ENCODE assay signal across 10 mouse cellular contexts in the genomic region with DNA sequence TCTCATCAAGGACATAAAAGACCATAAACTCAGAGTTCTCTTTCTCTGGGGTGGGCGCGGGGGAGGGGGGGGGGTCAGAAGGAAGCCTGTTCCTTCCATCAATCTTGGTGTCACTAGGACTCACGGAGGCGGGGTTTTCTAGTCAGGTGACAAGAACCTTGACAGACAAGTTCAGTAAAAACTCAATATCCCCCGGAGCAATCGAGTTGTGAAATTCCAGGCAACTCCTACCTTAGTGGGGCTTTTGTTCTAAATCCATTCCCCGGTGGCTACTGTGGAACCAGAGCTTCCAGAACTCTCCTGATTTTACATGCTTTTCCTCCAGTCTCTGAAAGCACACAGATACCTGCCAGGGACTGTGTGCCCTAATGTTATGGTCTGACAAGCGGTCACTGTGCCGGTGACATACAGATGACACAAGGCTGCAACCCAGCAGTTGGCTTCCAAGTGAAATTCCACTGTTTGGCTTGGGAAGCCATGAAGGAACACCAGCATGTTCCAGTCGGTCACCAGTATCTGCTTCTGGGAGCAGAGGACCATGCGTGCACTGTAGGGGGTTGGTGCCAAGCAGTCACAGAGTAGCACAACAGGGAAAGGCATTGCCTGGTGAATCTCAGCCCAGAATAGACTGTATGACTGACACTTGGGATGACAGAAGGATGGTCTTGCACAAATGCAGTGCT. TPM values are rescaled to one million over a fixed set of nuclear protein-coding genes. Genes with fewer than 3 reads are reported as not detected.
A peak's percentile ranks its signal among the peaks of the same experiment; 100 is the strongest.
DNase-seq lines count a peak whose midpoint lies in the region; ATAC-seq and TF ChIP-seq lines count a peak whose summit lies in the region.
"Had no signal": no experiment of that assay in that cellular context is flagged by ENCODE, and none has a peak within 500 bp of the region (broad histone marks: within the 10 kb centered on the region; RNA-seq: fewer than 3 reads in every experiment).

No protein-coding gene starts in this region.

- no peak for DNase-seq in heart, postnatal 25 days (ENCODE audit: low spot score)
- DNase-seq in neural tube, embryonic 11.5 days (ENCODE audit: low spot score), result no peak
- no peak for DNase-seq in neural tube, embryonic 10.5 days (ENCODE audit: extremely low spot score, low spot score)
- peak; percentile 64 for DNase-seq in limb, embryonic 14.5 days (ENCODE audit: low spot score)
- no peak for DNase-seq in gastrocnemius, postnatal 25 days
- DNase-seq in right cerebral cortex, postnatal 25 days, result no peak
- DNase-seq in urinary bladder, postnatal 4 days (ENCODE audit: low spot score in 2 of 2), result no peak
- DNase-seq: cerebellum, postnatal 10 days had no signal

- H3K9ac ChIP-seq in heart, embryonic 11.5 days (ENCODE audit: low read depth, low read length), result 0 out of 2 replicates have a peak overlapping the region, but pooled peaks have one; percentile 0
- no peak overlapping the region; the same call in 1 of the 2 replicates for H3K9ac ChIP-seq in neural tube, embryonic 11.5 days (ENCODE audit: low read length)
- no peak overlapping the region for H3K9ac ChIP-seq in limb, embryonic 14.5 days (ENCODE audit: low read depth, low read length, severe bottlenecking)
- H3K9ac ChIP-seq: forebrain, embryonic 12.5 days had no signal

- no peak for TF ChIP-seq POLR2A in limb, embryonic 14.5 days (IDR thresholded peaks at IDR 0.05; ENCODE audit: borderline replicate concordance, extremely low read depth, insufficient read depth, insufficient read length)

- no peak for ATAC-seq in heart, embryonic 11.5 days (replicated peaks; ENCODE audit: insufficient number of reproducible peaks, low FRiP score, low TSS enrichment)
- ATAC-seq in neural tube, embryonic 11.5 days (ENCODE audit: insufficient read depth, low FRiP score, low TSS enrichment), result no peak
- no peak for ATAC-seq in limb, embryonic 14.5 days (ENCODE audit: low FRiP score, low read depth)

- no peaks in the 10 kb centered on the region for H3K27me3 ChIP-seq in heart, embryonic 11.5 days (ENCODE audit: control insufficient read depth, insufficient read depth, low read length)
- H3K27me3 ChIP-seq in neural tube, embryonic 11.5 days (ENCODE audit: control insufficient read depth, insufficient read depth, low read length), result no peaks in the 10 kb centered on the region
- no peaks in the 10 kb centered on the region for H3K27me3 ChIP-seq in limb, embryonic 14.5 days (ENCODE audit: control insufficient read depth, insufficient read depth, low read length)

- 66% methylated on average over 11 of the region's 11 CpGs for WGBS in heart, embryonic 11.5 days (ENCODE audit: insufficient replicate concordance)
- 49% methylated on average over 10 of the region's 11 CpGs for WGBS in neural tube, embryonic 11.5 days
- 39% methylated on average over 10 of the region's 11 CpGs for WGBS in limb, embryonic 14.5 days

- intact Hi-C loops in heart, postnatal 25 days (cut with DNase I), result loop anchor here (5.0 kb wide), 2 partner anchors 39 to 54 kb away; no protein-coding TSS in a partner anchor

- H3K4me3 ChIP-seq in heart, embryonic 11.5 days (ENCODE audit: low read depth, low read length), result no peak overlapping the region
- no peak overlapping the region for H3K4me3 ChIP-seq in neural tube, embryonic 11.5 days (ENCODE audit: low read depth, low read length)
- no peak overlapping the region for H3K4me3 ChIP-seq in limb, embryonic 14.5 days (replicated peaks; ENCODE audit: low read length)
- H3K4me3 ChIP-seq: forebrain, embryonic 12.5 days had no signal

- H3K36me3 ChIP-seq in heart, embryonic 11.5 days (ENCODE audit: control insufficient read depth, insufficient read depth, low read length), result no peaks in the 10 kb centered on the region
- H3K36me3 ChIP-seq in neural tube, embryonic 11.5 days (ENCODE audit: control insufficient read depth, insufficient read depth, low read length), result no peaks in the 10 kb centered on the region
- peaks cover 16% of the 10 kb centered on the region for H3K36me3 ChIP-seq in limb, embryonic 14.5 days (ENCODE audit: control insufficient read depth, insufficient read depth, low read length)
- H3K36me3 ChIP-seq: forebrain, embryonic 12.5 days had no signal

- H3K4me1 ChIP-seq in heart, embryonic 11.5 days (ENCODE audit: control insufficient read depth, insufficient read depth, low read length), result peaks cover 45% of the 10 kb centered on the region
- peaks cover 24% of the 10 kb centered on the region for H3K4me1 ChIP-seq in neural tube, embryonic 11.5 days (ENCODE audit: control insufficient read depth, insufficient read depth, low read length)
- H3K4me1 ChIP-seq in limb, embryonic 14.5 days (ENCODE audit: control insufficient read depth, insufficient read depth, low read length), result peaks cover 57% of the 10 kb centered on the region

- H3K27ac ChIP-seq in heart, embryonic 11.5 days (ENCODE audit: low read depth, low read length), result peak overlapping the region; percentile 24; the same call in 1 of the 2 replicates
- 0 out of 2 replicates have a peak overlapping the region, but pooled peaks have one; percentile 20 for H3K27ac ChIP-seq in neural tube, embryonic 11.5 days (ENCODE audit: low read depth, low read length)
- H3K27ac ChIP-seq in limb, embryonic 14.5 days (replicated peaks; ENCODE audit: low read depth, low read length), result peak overlapping the region; percentile 71

- no peak overlapping the region for H3K4me2 ChIP-seq in heart, embryonic 11.5 days
- H3K4me2 ChIP-seq in neural tube, embryonic 11.5 days (ENCODE audit: low read depth), result no peak overlapping the region
- H3K4me2 ChIP-seq in limb, embryonic 14.5 days (replicated peaks; ENCODE audit: low read depth, low read length, severe bottlenecking), result peak overlapping the region; percentile 17; the same call in 1 of the 2 replicates
- H3K4me2 ChIP-seq: forebrain, embryonic 12.5 days had no signal

- no peaks in the 10 kb centered on the region for H3K9me3 ChIP-seq in heart, embryonic 11.5 days (replicated peaks; ENCODE audit: control insufficient read depth, low read length)
- H3K9me3 ChIP-seq in neural tube, embryonic 11.5 days (ENCODE audit: control insufficient read depth, low read length), result no peaks in the 10 kb centered on the region
- no peaks in the 10 kb centered on the region for H3K9me3 ChIP-seq in limb, embryonic 14.5 days (ENCODE audit: control insufficient read depth, low read length)
- H3K9me3 ChIP-seq: forebrain, embryonic 12.5 days had no signal

RNA-seq across cellular contexts. Expression of a gene that starts 2.8 kb away (rescaled TPM):
- 5.9 and 7.1 TPM in 2 replicates for polyA plus RNA-seq in heart, embryonic 11.5 days (2014; fragmentation: Nextera tagmentation; extraction: Ambion mirVana)
- 10 to 100 TPM; 13.8 to 17.7 TPM for total RNA-seq in heart, postnatal 25 days (2021)
- polyA plus RNA-seq in neural tube, embryonic 11.5 days (2014; fragmentation: Nextera tagmentation; extraction: Ambion mirVana), result 4.4 and 5.9 TPM in 2 replicates
- polyA plus RNA-seq in limb, embryonic 14.5 days (2012; rRNA removed), result 14.4 and 18.1 TPM in 2 replicates
- 10.5 and 11.8 TPM in 2 replicates for polyA plus RNA-seq in limb, embryonic 14.5 days (2014; fragmentation: Nextera tagmentation; extraction: Ambion mirVana)
- total RNA-seq in gastrocnemius, postnatal 25 days (2021), result 1 to 10 TPM; 8.0 to 9.9 TPM

Comparison
In these comparisons a context has a peak if more than half of its experiments do, and no peak if none do; other contexts are left out.
1. H3K27ac ChIP-seq: peak in every context shown above with its lines; median percentile 71 in limb, embryonic 14.5 days; 24 in heart, embryonic 11.5 days; 20 in neural tube, embryonic 11.5 days.